Mouse (Mus musculus) thymus, postnatal 4 days (tissue): Measurements from ENCODE around the gene Mst1r.

Source experiments
- DNase-seq: peaks from one replicate; pipeline ENCODE4 v3.0.0; 2021

The Mst1r gene

GRCm38 (mm10) chr9:107955613-107956289 is 49.1 kb downstream of the Mst1r start:
- no peak for DNase-seq

- DNase-seq, result no peak
Measured at GRCm38 (mm10) chr9:107957141-107957540, 50.5 kb downstream of the Mst1r start.

GRCm38 (mm10) chr9:107959896-107960295 is 53.2 kb downstream of the Mst1r start:
- DNase-seq, result no peak

GRCm38 (mm10) chr9:107960928-107961327 is 54.3 kb downstream of the Mst1r start:
- DNase-seq, result peak; percentile 54

GRCm38 (mm10) chr9:107961351-107961762 is 54.7 kb downstream of the Mst1r start:
- no peak for DNase-seq

GRCm38 (mm10) chr9:107961881-107962280 is 55.2 kb downstream of the Mst1r start:
- no peak for DNase-seq

- no peak for DNase-seq
Measured at GRCm38 (mm10) chr9:107962916-107963315, 56.2 kb downstream of the Mst1r start.

GRCm38 (mm10) chr9:107963700-107964099 is 57.0 kb downstream of the Mst1r start:
- DNase-seq, result peak; percentile 89

- no peak for DNase-seq
Measured at GRCm38 (mm10) chr9:107964681-107965080, 58.0 kb downstream of the Mst1r start.

GRCm38 (mm10) chr9:107966676-107967075 is 60.0 kb downstream of the Mst1r start:
- DNase-seq, result no peak

GRCm38 (mm10) chr9:107967437-107967836 is 60.8 kb downstream of the Mst1r start:
- DNase-seq, result no peak

GRCm38 (mm10) chr9:107968531-107968930 is 61.9 kb downstream of the Mst1r start:
- no peak for DNase-seq
